Mouse (Mus musculus): Measurements from ENCODE around the gene Hk1. TPM values are rescaled to one million over a fixed set of nuclear protein-coding genes. Genes with fewer than 3 reads are reported as not detected.

The Hk1 gene
- total and polyA plus RNA-seq, 3 experiments = 192 to 740 (median 441) TPM

DNA sequence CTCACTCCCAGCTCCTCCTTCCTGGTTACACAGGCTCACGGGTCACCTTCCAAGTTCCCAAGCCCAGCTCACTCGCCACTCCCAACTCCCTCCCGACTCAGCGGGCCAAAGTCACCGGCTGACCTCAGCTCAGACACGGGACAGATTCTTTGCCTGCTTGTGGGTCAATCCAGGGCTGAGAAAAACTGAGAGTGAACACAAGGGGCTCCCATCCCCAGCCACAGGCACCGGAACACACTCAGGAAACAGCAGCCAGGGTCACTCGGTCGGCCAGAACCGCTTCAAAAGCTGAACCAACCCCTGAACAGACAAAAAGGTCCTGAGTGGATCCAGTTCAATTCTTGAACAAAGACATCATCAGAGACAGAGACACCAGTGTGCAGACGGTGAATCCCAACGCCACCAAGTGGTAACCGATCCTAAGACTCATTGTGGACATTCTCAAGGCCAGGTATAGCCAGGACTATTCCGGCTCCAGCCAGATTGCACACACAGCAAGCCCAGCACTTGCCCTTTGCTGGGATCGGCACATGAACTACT lies 65.8 kb downstream of the Hk1 start:
- H3K36me3 ChIP-seq (ENCODE audit: control insufficient read depth in 1 of 2, insufficient read depth in 2 of 2, low read length in 2 of 2) = peaks cover 49 to 64% of the 10 kb centered on the region in 2 experiments
- TF ChIP-seq NELFE (IDR thresholded peaks at IDR 0.05; ENCODE audit: low read depth, low read length) = no peak
- no peak for TF ChIP-seq JUND (IDR thresholded peaks at IDR 0.05; ENCODE audit: low read depth, low read length)
- no peak for TF ChIP-seq E2F4 (IDR thresholded peaks at IDR 0.05; ENCODE audit: borderline replicate concordance, low read depth, low read length)
- no peak for TF ChIP-seq RCOR1 (IDR thresholded peaks at IDR 0.05; ENCODE audit: low read depth, low read length)
- TF ChIP-seq MAFK (IDR thresholded peaks at IDR 0.05; ENCODE audit: borderline replicate concordance, low read depth, low read length) = no peak
- no peak; the same call in 1 of the 2 replicates for TF ChIP-seq SIN3A (IDR thresholded peaks at IDR 0.05; ENCODE audit: low read length)
- no peak for TF ChIP-seq ETS1 (IDR thresholded peaks at IDR 0.05; ENCODE audit: low read depth, low read length)
- TF ChIP-seq NRF1 (IDR thresholded peaks at IDR 0.05; ENCODE audit: insufficient read depth, low read depth, low read length, poor library complexity, severe bottlenecking) = no peak
- no peak for TF ChIP-seq CTCF (IDR thresholded peaks at IDR 0.05 in 2 of 3, conservative IDR thresholded peaks at IDR 0.05 in 1 of 3; ENCODE audit: control insufficient read depth in 1 of 3, insufficient read depth in 1 of 3, low read depth in 2 of 3, low read length in 3 of 3, poor library complexity in 1 of 3, severe bottlenecking in 1 of 3)
- H3K27ac ChIP-seq (ENCODE audit: control insufficient read depth, low read depth, low read length) = peak overlapping the region; percentile 85
- H3K9ac ChIP-seq (ENCODE audit: control insufficient read depth, low read depth, low read length, poor library complexity, severe bottlenecking) = peak overlapping the region; percentile 51
- H3K4me1 ChIP-seq (ENCODE audit: control insufficient read depth in 1 of 2, insufficient read depth in 2 of 2, low read length in 2 of 2) = peaks cover 35 to 66% of the 10 kb centered on the region in 2 experiments
- H3K9me3 ChIP-seq (replicated peaks; ENCODE audit: insufficient read depth, low read length) = no peaks in the 10 kb centered on the region
- H3K79me2 ChIP-seq (ENCODE audit: control insufficient read depth, insufficient read depth, low read length, poor library complexity) = peaks cover 55% of the 10 kb centered on the region
- DNase-seq (ENCODE audit: low read depth, low spot score) = no peak
- H3K4me3 ChIP-seq (ENCODE audit: control insufficient read depth in 1 of 2, insufficient read depth in 1 of 2, low read depth in 2 of 2, low read length in 2 of 2) = 0 out of 4 replicates have a peak overlapping the region, but pooled peaks of 1 of the 2 experiments have one; percentile 10
- H3K27me3 ChIP-seq (ENCODE audit: control insufficient read depth in 1 of 2, insufficient read depth in 2 of 2, low read length in 2 of 2) = no peaks in the 10 kb centered on the region

DNA sequence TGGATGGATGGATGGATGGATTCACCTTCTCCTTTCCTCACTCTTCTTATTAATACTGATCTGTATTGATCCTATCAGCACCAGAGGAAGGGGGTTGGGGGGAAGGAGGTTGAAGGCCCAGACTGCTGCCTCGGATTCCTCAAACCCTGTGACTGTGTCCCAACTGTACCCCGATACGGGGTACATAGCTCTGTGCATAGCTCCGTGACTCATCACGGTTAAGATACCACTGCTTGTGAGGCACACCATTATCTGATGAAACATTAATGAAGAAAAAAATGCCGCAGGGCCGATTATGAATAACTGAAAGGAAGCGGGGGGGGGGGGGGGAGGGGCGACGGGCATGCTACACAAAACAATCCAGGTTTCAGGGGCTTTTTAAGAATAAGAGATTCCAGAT lies 66.6 kb downstream of the Hk1 start:
- Histone ChIP-seq H3K9me3 (replicated peaks; ENCODE audit: insufficient read depth, low read length) (no peaks in the 10 kb centered on the region), H3K4me1 (ENCODE audit: control insufficient read depth in 1 of 2, insufficient read depth in 2 of 2, low read length in 2 of 2) (peaks cover 35 to 58% of the 10 kb centered on the region in 2 experiments), H3K36me3 (ENCODE audit: control insufficient read depth in 1 of 2, insufficient read depth in 2 of 2, low read length in 2 of 2) (peaks cover 53 to 60% of the 10 kb centered on the region in 2 experiments), H3K27ac (ENCODE audit: control insufficient read depth, low read depth, low read length) (peak overlapping the region; percentile 85), H3K9ac (ENCODE audit: control insufficient read depth, low read depth, low read length, poor library complexity, severe bottlenecking) (peak overlapping the region; percentile 51), H3K79me2 (ENCODE audit: control insufficient read depth, insufficient read depth, low read length, poor library complexity) (peaks cover 53% of the 10 kb centered on the region), H3K4me3 (ENCODE audit: control insufficient read depth in 1 of 2, insufficient read depth in 1 of 2, low read depth in 2 of 2, low read length in 2 of 2) (no peak overlapping the region), H3K27me3 (ENCODE audit: control insufficient read depth in 1 of 2, insufficient read depth in 2 of 2, low read length in 2 of 2) (no peaks in the 10 kb centered on the region)
- TF ChIP-seq KAT2A (conservative IDR thresholded peaks at IDR 0.05; ENCODE audit: low read depth, low read length) (no peak), BHLHE40 (IDR thresholded peaks at IDR 0.05; ENCODE audit: borderline replicate concordance, low read depth, low read length) (peak; percentile 77), GATA1 (IDR thresholded peaks at IDR 0.05; ENCODE audit: low read depth, low read length) (peak; percentile 82), JUND (IDR thresholded peaks at IDR 0.05; ENCODE audit: low read depth, low read length) (peak; percentile 90), POLR2AphosphoS2 (IDR thresholded peaks at IDR 0.05; ENCODE audit: low read length) (no peak), TCF12 (IDR thresholded peaks at IDR 0.05; ENCODE audit: low read depth, low read length) (peak; percentile 82), POLR2A (IDR thresholded peaks at IDR 0.05; ENCODE audit: control insufficient read depth in 1 of 2, insufficient read depth in 1 of 2, low read depth in 1 of 2, low read length in 2 of 2, poor library complexity in 1 of 2) (peak in 1 of 2 experiments; percentile 34; a peak in 1 of 4 replicates), MYC (IDR thresholded peaks at IDR 0.05; ENCODE audit: low read depth, low read length) (peak; percentile 51; the same call in 1 of the 2 replicates), MXI1 (IDR thresholded peaks at IDR 0.05; ENCODE audit: low read depth, low read length) (peak; percentile 46; the same call in 1 of the 2 replicates), SMC3 (IDR thresholded peaks at IDR 0.05; ENCODE audit: low read depth, low read length) (no peak), MYB (IDR thresholded peaks at IDR 0.05; ENCODE audit: low read depth, low read length) (peak; percentile 89), RCOR1 (IDR thresholded peaks at IDR 0.05; ENCODE audit: low read depth, low read length) (peak; percentile 67), MAFK (IDR thresholded peaks at IDR 0.05; ENCODE audit: borderline replicate concordance, low read depth, low read length) (peak; percentile 33; the same call in 1 of the 2 replicates), CHD2 (IDR thresholded peaks at IDR 0.05; ENCODE audit: low read length) (peak; percentile 50; the same call in 1 of the 2 replicates), RAD21 (IDR thresholded peaks at IDR 0.05; ENCODE audit: low read depth, low read length) (no peak), ZNF384 (IDR thresholded peaks at IDR 0.05; ENCODE audit: low read depth, low read length) (peak; percentile 95), ZMIZ1 (IDR thresholded peaks at IDR 0.05; ENCODE audit: low read depth, low read length) (0 out of 2 replicates have a peak, but pooled peaks have one; percentile 37), GABPA (IDR thresholded peaks at IDR 0.05; ENCODE audit: low read depth, low read length) (peak; percentile 65; the same call in 1 of the 2 replicates), ZKSCAN1 (IDR thresholded peaks at IDR 0.05; ENCODE audit: low read depth, low read length) (no peak), ETS1 (IDR thresholded peaks at IDR 0.05; ENCODE audit: low read depth, low read length) (peak; percentile 88), MAZ (IDR thresholded peaks at IDR 0.05; ENCODE audit: low read depth, low read length) (peak; percentile 97), SIN3A (IDR thresholded peaks at IDR 0.05; ENCODE audit: low read length) (peak; percentile 84), HCFC1 (IDR thresholded peaks at IDR 0.05; ENCODE audit: low read depth, low read length) (no peak; the same call in 1 of the 2 replicates), EP300 (IDR thresholded peaks at IDR 0.05; ENCODE audit: low read depth in 1 of 2, low read length in 2 of 2) (peak; percentile 88 to 95), TAL1 (IDR thresholded peaks at IDR 0.05; ENCODE audit: low read length) (no peak)
- DNase-seq (ENCODE audit: low read depth, low spot score) = peak; percentile 89
